In the genomic region with DNA sequence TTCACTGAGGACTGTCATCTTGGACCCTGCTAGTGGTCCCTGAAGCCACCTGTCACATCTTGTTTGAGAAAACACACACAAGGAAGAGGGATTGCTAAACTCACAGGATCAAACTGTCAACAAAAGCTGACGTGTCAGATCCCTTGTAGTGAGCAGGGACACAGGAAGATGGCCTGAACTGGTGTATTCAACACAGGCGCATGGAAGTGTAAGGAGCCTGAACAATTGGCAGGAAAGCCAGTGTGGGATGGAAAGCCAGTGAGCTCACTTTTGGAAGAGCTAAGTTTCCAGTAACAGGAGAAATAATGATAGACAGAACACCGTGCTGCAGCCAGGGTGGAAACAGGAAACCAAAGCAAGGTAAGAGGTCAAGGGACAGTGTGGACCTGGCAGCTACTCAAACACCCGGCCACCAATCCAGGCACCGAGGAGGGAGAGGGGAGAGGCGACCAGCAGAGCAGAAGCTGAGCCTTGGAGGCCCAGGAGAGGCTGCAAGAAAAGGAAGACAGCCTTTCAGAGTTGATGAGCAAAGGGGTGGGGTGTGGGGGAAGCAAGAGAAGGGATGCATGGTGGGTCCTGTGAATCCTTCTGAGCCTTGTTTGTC, we compare ENCODE assay signal across 20 mouse cellular contexts. TPM values are rescaled to one million over a fixed set of nuclear protein-coding genes. Genes with fewer than 3 reads are reported as not detected.
DNase-seq lines count a peak whose midpoint lies in the region; ATAC-seq and TF ChIP-seq lines count a peak whose summit lies in the region.
"Had no signal": no experiment of that assay in that cellular context is flagged by ENCODE, and none has a peak within 500 bp of the region (broad histone marks: within the 10 kb centered on the region; RNA-seq: fewer than 3 reads in every experiment).

No protein-coding gene starts in this region.

- H3K9ac ChIP-seq in embryonic facial prominence, embryonic 14.5 days (ENCODE audit: low read depth, low read length) = no peak overlapping the region
- no peak overlapping the region for H3K9ac ChIP-seq in heart, embryonic 12.5 days
- no peak overlapping the region for H3K9ac ChIP-seq in embryonic facial prominence, embryonic 15.5 days
- H3K9ac ChIP-seq: forebrain, embryonic 12.5 days; heart, embryonic 15.5 days; hindbrain, embryonic 14.5 days; intestine, embryonic 15.5 days had no signal

- H3K27me3 ChIP-seq in embryonic facial prominence, embryonic 14.5 days (replicated peaks; ENCODE audit: control insufficient read depth, insufficient read depth, low read length) = no peaks in the 10 kb centered on the region
- H3K27me3 ChIP-seq in embryonic facial prominence, embryonic 10.5 days (replicated peaks; ENCODE audit: low read depth, poor library complexity, severe bottlenecking) = no peaks in the 10 kb centered on the region
- H3K27me3 ChIP-seq in heart, embryonic 12.5 days (replicated peaks) = no peaks in the 10 kb centered on the region
- no peaks in the 10 kb centered on the region for H3K27me3 ChIP-seq in heart, embryonic 10.5 days (ENCODE audit: insufficient read depth, poor library complexity, severe bottlenecking)
- H3K27me3 ChIP-seq in embryonic facial prominence, embryonic 15.5 days = no peaks in the 10 kb centered on the region
- H3K27me3 ChIP-seq: CH12.LX; forebrain, embryonic 12.5 days; heart, embryonic 15.5 days; intestine, embryonic 15.5 days had no signal

- peak; percentile 53; the same call in 1 of the 2 replicates for ATAC-seq in embryonic facial prominence, embryonic 14.5 days (ENCODE audit: low read depth)
- ATAC-seq in heart, embryonic 12.5 days (ENCODE audit: insufficient number of reproducible peaks, low FRiP score) = peak; percentile 36; the same call in 1 of the 2 replicates
- peak; percentile 75 for ATAC-seq in embryonic facial prominence, embryonic 15.5 days (ENCODE audit: insufficient number of reproducible peaks, low FRiP score, low TSS enrichment, low read depth)
- ATAC-seq: activated CD4-positive, CD25-positive, alpha-beta regulatory T cell, adult 4 months; forebrain, embryonic 16.5 days; intestine, embryonic 15.5 days; Patski had no signal

- WGBS in embryonic facial prominence, embryonic 14.5 days = 27% methylated on average over 6 of the region's 6 CpGs
- WGBS in embryonic facial prominence, embryonic 10.5 days = 45% methylated on average over 6 of the region's 6 CpGs
- WGBS in heart, embryonic 12.5 days = 41% methylated on average over 6 of the region's 6 CpGs
- WGBS in heart, embryonic 10.5 days = 37% methylated on average over 6 of the region's 6 CpGs
- 29% methylated on average over 6 of the region's 6 CpGs for WGBS in embryonic facial prominence, embryonic 15.5 days
- 21% methylated on average over 6 of the region's 6 CpGs for WGBS in lung, adult 2 months

- H3K4me1 ChIP-seq in embryonic facial prominence, embryonic 14.5 days (ENCODE audit: control insufficient read depth, insufficient read depth, low read length) = no peaks in the 10 kb centered on the region
- H3K4me1 ChIP-seq in embryonic facial prominence, embryonic 10.5 days = peaks cover 12% of the 10 kb centered on the region
- no peaks in the 10 kb centered on the region for H3K4me1 ChIP-seq in heart, embryonic 12.5 days (replicated peaks)
- 0 out of 2 replicates have a peak, but pooled peaks cover 8% of the 10 kb centered on the region for H3K4me1 ChIP-seq in heart, embryonic 10.5 days
- H3K4me1 ChIP-seq in embryonic facial prominence, embryonic 15.5 days = no peaks in the 10 kb centered on the region
- no peaks in the 10 kb centered on the region for H3K4me1 ChIP-seq in lung, adult 2 months (ENCODE audit: control insufficient read depth, insufficient read depth, low read length)
- H3K4me1 ChIP-seq: forebrain, embryonic 12.5 days; heart, embryonic 15.5 days; intestine, embryonic 15.5 days had no signal

- H3K4me3 ChIP-seq in embryonic facial prominence, embryonic 14.5 days (ENCODE audit: low read depth, low read length) = no peak overlapping the region
- H3K4me3 ChIP-seq in embryonic facial prominence, embryonic 10.5 days = no peak overlapping the region
- no peak overlapping the region for H3K4me3 ChIP-seq in heart, embryonic 12.5 days
- H3K4me3 ChIP-seq in heart, embryonic 10.5 days = no peak overlapping the region
- H3K4me3 ChIP-seq in embryonic facial prominence, embryonic 15.5 days (replicated peaks) = no peak overlapping the region
- no peak overlapping the region for H3K4me3 ChIP-seq in lung, adult 2 months (replicated peaks; ENCODE audit: extremely low read depth, low read depth, low read length)
- H3K4me3 ChIP-seq: forebrain, embryonic 12.5 days; heart, embryonic 15.5 days; hindbrain, embryonic 10.5 days; intestine, embryonic 15.5 days had no signal

- no peak for TF ChIP-seq CTCF in lung, adult 2 months (IDR thresholded peaks at IDR 0.05; ENCODE audit: insufficient read depth, low read length)

- no peak for TF ChIP-seq POLR2A in lung, adult 2 months (IDR thresholded peaks at IDR 0.05; ENCODE audit: borderline replicate concordance, extremely low read depth, low read depth, low read length)

- no peak overlapping the region for H3K27ac ChIP-seq in embryonic facial prominence, embryonic 14.5 days (replicated peaks; ENCODE audit: low read depth, low read length)
- no peak overlapping the region for H3K27ac ChIP-seq in embryonic facial prominence, embryonic 10.5 days (replicated peaks)
- no peak overlapping the region for H3K27ac ChIP-seq in heart, embryonic 12.5 days (ENCODE audit: poor library complexity, severe bottlenecking)
- H3K27ac ChIP-seq in heart, embryonic 10.5 days = no peak overlapping the region
- H3K27ac ChIP-seq in embryonic facial prominence, embryonic 15.5 days (replicated peaks) = no peak overlapping the region
- H3K27ac ChIP-seq: forebrain, embryonic 12.5 days; heart, embryonic 15.5 days; hindbrain, embryonic 10.5 days; hindbrain, embryonic 14.5 days; intestine, embryonic 15.5 days had no signal

- DNase-seq in embryonic facial prominence, embryonic 14.5 days (ENCODE audit: low spot score) = peak; percentile 66
- no peak for DNase-seq in embryonic facial prominence, embryonic 10.5 days (ENCODE audit: low spot score)
- DNase-seq in heart, embryonic 10.5 days (ENCODE audit: low spot score) = no peak
- DNase-seq in skeletal muscle tissue, adult 2 months (ENCODE audit: low read depth, low spot score) = peak; percentile 7
- DNase-seq in lung, adult 2 months = no peak
- DNase-seq: adrenal gland, adult 2 months; adrenal gland, postnatal 36 days; cerebellum, adult 2 months; cerebellum, postnatal 10 days had no signal

- no peaks in the 10 kb centered on the region for H3K9me3 ChIP-seq in embryonic facial prominence, embryonic 14.5 days (ENCODE audit: control insufficient read depth, low read length)
- H3K9me3 ChIP-seq in embryonic facial prominence, embryonic 10.5 days = no peaks in the 10 kb centered on the region
- no peaks in the 10 kb centered on the region for H3K9me3 ChIP-seq in heart, embryonic 12.5 days (replicated peaks)
- no peaks in the 10 kb centered on the region for H3K9me3 ChIP-seq in heart, embryonic 10.5 days
- H3K9me3 ChIP-seq in embryonic facial prominence, embryonic 15.5 days (replicated peaks) = no peaks in the 10 kb centered on the region
- H3K9me3 ChIP-seq: forebrain, embryonic 12.5 days; heart, embryonic 15.5 days; hindbrain, embryonic 10.5 days; intestine, embryonic 15.5 days had no signal

- no peak overlapping the region for H3K4me2 ChIP-seq in embryonic facial prominence, embryonic 14.5 days (ENCODE audit: low read depth, low read length)
- H3K4me2 ChIP-seq in heart, embryonic 12.5 days = no peak overlapping the region
- no peak overlapping the region for H3K4me2 ChIP-seq in embryonic facial prominence, embryonic 15.5 days (replicated peaks)
- H3K4me2 ChIP-seq: forebrain, embryonic 12.5 days; heart, embryonic 15.5 days; hindbrain, embryonic 14.5 days; intestine, embryonic 15.5 days had no signal

- H3K36me3 ChIP-seq in embryonic facial prominence, embryonic 14.5 days (ENCODE audit: control insufficient read depth, insufficient read depth, low read length) = no peaks in the 10 kb centered on the region
- no peaks in the 10 kb centered on the region for H3K36me3 ChIP-seq in embryonic facial prominence, embryonic 10.5 days (replicated peaks)
- no peaks in the 10 kb centered on the region for H3K36me3 ChIP-seq in heart, embryonic 12.5 days
- no peaks in the 10 kb centered on the region for H3K36me3 ChIP-seq in heart, embryonic 10.5 days
- no peaks in the 10 kb centered on the region for H3K36me3 ChIP-seq in embryonic facial prominence, embryonic 15.5 days
- H3K36me3 ChIP-seq: forebrain, embryonic 12.5 days; heart, embryonic 15.5 days; hindbrain, embryonic 10.5 days; intestine, embryonic 15.5 days had no signal

RNA-seq across cellular contexts. Expression of a gene that starts 33.0 kb away (rescaled TPM):
- polyA plus RNA-seq in embryonic facial prominence, embryonic 14.5 days (2014; fragmentation: Nextera tagmentation; extraction: Ambion mirVana) = 3.6 and 5.0 TPM in 2 replicates
- polyA plus RNA-seq in embryonic facial prominence, embryonic 10.5 days (2016; fragmentation: Nextera tagmentation; extraction: Ambion mirVana) = 7.1 and 9.7 TPM in 2 replicates
- 1.8 and 2.3 TPM in 2 replicates for polyA plus RNA-seq in heart, embryonic 12.5 days (2016; fragmentation: Nextera tagmentation; extraction: Ambion mirVana)
- polyA plus RNA-seq in heart, embryonic 10.5 days (2016; fragmentation: Nextera tagmentation; extraction: Ambion mirVana) = 3.7 and 4.6 TPM in 2 replicates
- polyA plus RNA-seq in embryonic facial prominence, embryonic 15.5 days (2015; fragmentation: Nextera tagmentation; extraction: Ambion mirVana) = 3.5 and 5.9 TPM in 2 replicates
- polyA plus RNA-seq in lung, adult 2 months (2012; rRNA removed) = 0.23 and 0.32 TPM in 2 replicates

Comparison
In these comparisons a context has a peak if more than half of its experiments do, and no peak if none do; other contexts are left out.
1. DNase-seq: peak in embryonic facial prominence, embryonic 14.5 days (single experiment) and skeletal muscle tissue, adult 2 months (single experiment); none in embryonic facial prominence, embryonic 10.5 days (single experiment), heart, embryonic 10.5 days (single experiment) and lung, adult 2 months (single experiment).
2. Peak in every context shown above with its lines, with median percentiles within 50 percentile points of each other: ATAC-seq.